Mouse (Mus musculus): ENCODE measurements around the gene Itprip. TPM values are rescaled to one million over a fixed set of nuclear protein-coding genes. Genes with fewer than 3 reads are reported as not detected.

Gene Itprip
- polyA plus RNA-seq, 1 experiment from 2014 or later: 2.7 TPM

DNA sequence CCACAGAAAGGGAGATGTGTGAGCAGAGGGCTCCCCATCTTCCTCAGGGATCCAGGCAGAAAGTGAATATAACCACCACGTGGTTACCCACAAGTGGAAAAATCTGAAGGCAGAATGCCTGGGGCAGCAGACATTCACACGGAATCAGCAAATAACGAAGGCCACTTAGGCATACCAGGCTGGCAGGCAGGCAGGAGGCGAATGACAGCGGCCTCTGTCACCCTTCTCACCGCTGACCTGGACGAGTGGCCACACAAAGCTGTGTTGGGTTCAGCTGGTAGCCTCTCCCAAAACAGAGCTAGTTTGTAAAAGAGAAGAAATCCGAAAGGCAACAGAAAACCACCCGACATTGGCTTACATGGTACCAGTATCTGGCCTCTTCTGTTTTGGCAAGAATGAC, 1.1 kb downstream of the Itprip start:
- no peak for ATAC-seq
- Histone ChIP-seq H3K27ac (ENCODE audit: low read depth, low read length) (no peak overlapping the region), H3K27me3 (replicated peaks; ENCODE audit: control insufficient read depth, insufficient read depth, low read length) (no peaks in the 10 kb centered on the region), H3K9ac (ENCODE audit: low read depth, low read length) (0 out of 2 replicates have a peak overlapping the region, but pooled peaks have one; percentile 78), H3K4me1 (replicated peaks; ENCODE audit: control insufficient read depth, insufficient read depth, low read length) (0 out of 2 replicates have a peak, but pooled peaks cover 3% of the 10 kb centered on the region), H3K4me2 (replicated peaks; ENCODE audit: low read depth) (peak overlapping the region; percentile 94), H3K4me3 (ENCODE audit: low read depth, low read length) (peak overlapping the region; percentile 78), H3K9me3 (ENCODE audit: control insufficient read depth) (no peaks in the 10 kb centered on the region), H3K36me3 (ENCODE audit: control insufficient read depth, insufficient read depth) (no peaks in the 10 kb centered on the region)
- WGBS: 23% methylated on average over 9 of the region's 9 CpGs
- TF ChIP-seq CTCF (IDR thresholded peaks at IDR 0.05; ENCODE audit: low read depth): no peak

DNA sequence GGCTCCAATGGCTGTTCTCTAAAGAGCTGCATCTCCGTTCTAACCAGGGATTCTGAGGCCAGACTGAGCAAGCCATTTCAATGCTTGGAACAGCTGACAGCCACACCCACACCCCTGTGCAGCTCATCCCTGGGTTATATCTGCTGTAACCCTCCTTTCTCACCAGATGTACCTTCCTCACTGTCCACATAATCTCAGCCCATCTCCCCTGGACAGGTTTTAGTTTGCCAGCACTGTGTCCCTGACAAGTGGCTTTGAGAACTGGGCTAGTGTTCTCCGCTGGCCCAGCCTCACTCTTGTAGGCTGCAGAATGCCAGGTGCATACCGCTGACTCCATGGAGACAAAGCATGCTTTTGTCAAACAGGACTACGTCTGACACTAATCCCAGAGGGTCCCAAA, 1.7 kb downstream of the Itprip start:
- Histone ChIP-seq H3K4me2 (replicated peaks; ENCODE audit: low read depth) (peak overlapping the region; percentile 94), H3K4me1 (replicated peaks; ENCODE audit: control insufficient read depth, insufficient read depth, low read length) (0 out of 2 replicates have a peak, but pooled peaks cover 3% of the 10 kb centered on the region), H3K9ac (ENCODE audit: low read depth, low read length) (no peak overlapping the region), H3K27ac (ENCODE audit: low read depth, low read length) (no peak overlapping the region), H3K27me3 (replicated peaks; ENCODE audit: control insufficient read depth, insufficient read depth, low read length) (no peaks in the 10 kb centered on the region), H3K4me3 (ENCODE audit: low read depth, low read length) (no peak overlapping the region), H3K9me3 (ENCODE audit: control insufficient read depth) (no peaks in the 10 kb centered on the region), H3K36me3 (ENCODE audit: control insufficient read depth, insufficient read depth) (no peaks in the 10 kb centered on the region)
- ATAC-seq: no peak
- 33% methylated on average over 4 of the region's 4 CpGs for WGBS
- TF ChIP-seq CTCF (IDR thresholded peaks at IDR 0.05; ENCODE audit: low read depth): no peak

DNA sequence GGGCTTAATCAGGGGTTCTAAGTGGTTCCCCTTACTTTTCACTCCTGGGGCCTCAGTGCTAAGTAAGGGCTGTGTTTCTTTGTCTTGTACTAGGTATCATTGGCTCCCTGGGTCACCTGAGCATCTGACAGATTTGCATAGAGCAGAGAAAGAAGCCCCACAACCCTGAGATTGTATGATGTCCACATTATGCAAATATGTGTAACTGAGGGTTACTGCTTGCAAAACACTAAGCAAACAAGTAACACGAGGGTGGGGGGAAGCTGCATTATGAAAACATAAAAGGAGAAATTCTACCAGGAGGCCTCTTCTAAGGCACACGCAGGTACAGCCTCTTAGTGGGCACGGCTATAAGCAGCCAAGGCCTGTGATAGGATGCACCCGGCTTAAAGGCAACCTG, 3.8 kb downstream of the Itprip start:
- H3K9me3 ChIP-seq (ENCODE audit: control insufficient read depth): no peaks in the 10 kb centered on the region
- WGBS: 72% methylated on average over 4 of the region's 4 CpGs
- H3K27ac ChIP-seq (ENCODE audit: low read depth, low read length): no peak overlapping the region
- H3K4me3 ChIP-seq (ENCODE audit: low read depth, low read length): no peak overlapping the region
- no peak for ATAC-seq
- no peak overlapping the region for H3K4me2 ChIP-seq (replicated peaks; ENCODE audit: low read depth)
- TF ChIP-seq CTCF (IDR thresholded peaks at IDR 0.05; ENCODE audit: low read depth): no peak
- no peaks in the 10 kb centered on the region for H3K36me3 ChIP-seq (ENCODE audit: control insufficient read depth, insufficient read depth)
- 0 out of 2 replicates have a peak, but pooled peaks cover 3% of the 10 kb centered on the region for H3K4me1 ChIP-seq (replicated peaks; ENCODE audit: control insufficient read depth, insufficient read depth, low read length)
- H3K9ac ChIP-seq (ENCODE audit: low read depth, low read length): no peak overlapping the region
- H3K27me3 ChIP-seq (replicated peaks; ENCODE audit: control insufficient read depth, insufficient read depth, low read length): no peaks in the 10 kb centered on the region

- Histone ChIP-seq H3K4me3 (ENCODE audit: low read depth, low read length) (no peak overlapping the region), H3K36me3 (ENCODE audit: control insufficient read depth, insufficient read depth) (no peaks in the 10 kb centered on the region), H3K9ac (ENCODE audit: low read depth, low read length) (no peak overlapping the region), H3K9me3 (ENCODE audit: control insufficient read depth) (no peaks in the 10 kb centered on the region), H3K4me2 (replicated peaks; ENCODE audit: low read depth) (no peak overlapping the region), H3K27me3 (replicated peaks; ENCODE audit: control insufficient read depth, insufficient read depth, low read length) (no peaks in the 10 kb centered on the region), H3K4me1 (replicated peaks; ENCODE audit: control insufficient read depth, insufficient read depth, low read length) (0 out of 2 replicates have a peak, but pooled peaks cover 3% of the 10 kb centered on the region), H3K27ac (ENCODE audit: low read depth, low read length) (no peak overlapping the region)
- 90% methylated on average over 4 of the region's 4 CpGs for WGBS
- no peak for ATAC-seq
- TF ChIP-seq CTCF (IDR thresholded peaks at IDR 0.05; ENCODE audit: low read depth): no peak
Measured at GRCm38 (mm10) chr19:47914191-47914590, 4.9 kb downstream of the Itprip start.

- Histone ChIP-seq H3K4me3 (ENCODE audit: low read depth, low read length) (no peak overlapping the region), H3K9me3 (ENCODE audit: control insufficient read depth) (no peaks in the 10 kb centered on the region), H3K9ac (ENCODE audit: low read depth, low read length) (no peak overlapping the region), H3K4me2 (replicated peaks; ENCODE audit: low read depth) (no peak overlapping the region), H3K36me3 (ENCODE audit: control insufficient read depth, insufficient read depth) (no peaks in the 10 kb centered on the region), H3K27ac (ENCODE audit: low read depth, low read length) (no peak overlapping the region), H3K27me3 (replicated peaks; ENCODE audit: control insufficient read depth, insufficient read depth, low read length) (no peaks in the 10 kb centered on the region), H3K4me1 (replicated peaks; ENCODE audit: control insufficient read depth, insufficient read depth, low read length) (0 out of 2 replicates have a peak, but pooled peaks cover 2% of the 10 kb centered on the region)
- 89% methylated on average over 7 of the region's 7 CpGs for WGBS
- no peak for TF ChIP-seq CTCF (IDR thresholded peaks at IDR 0.05; ENCODE audit: low read depth)
- no peak for ATAC-seq
Measured at GRCm38 (mm10) chr19:47913344-47913743, 5.8 kb downstream of the Itprip start.

- Histone ChIP-seq H3K9me3 (ENCODE audit: control insufficient read depth) (no peaks in the 10 kb centered on the region), H3K4me3 (ENCODE audit: low read depth, low read length) (no peak overlapping the region), H3K4me2 (replicated peaks; ENCODE audit: low read depth) (no peak overlapping the region), H3K36me3 (ENCODE audit: control insufficient read depth, insufficient read depth) (no peaks in the 10 kb centered on the region), H3K4me1 (replicated peaks; ENCODE audit: control insufficient read depth, insufficient read depth, low read length) (no peaks in the 10 kb centered on the region), H3K27ac (ENCODE audit: low read depth, low read length) (no peak overlapping the region), H3K27me3 (replicated peaks; ENCODE audit: control insufficient read depth, insufficient read depth, low read length) (no peaks in the 10 kb centered on the region), H3K9ac (ENCODE audit: low read depth, low read length) (no peak overlapping the region)
- 83% methylated on average over 4 of the region's 4 CpGs for WGBS
- TF ChIP-seq CTCF (IDR thresholded peaks at IDR 0.05; ENCODE audit: low read depth): no peak
- no peak for ATAC-seq
Measured at GRCm38 (mm10) chr19:47910751-47911150, 8.3 kb downstream of the Itprip start.
